Mouse (Mus musculus) 3134 (cell line): ENCODE data around the gene Usp19.

ENCODE experiments used
- DNase-seq: peaks from one replicate; pipeline ENCODE4 v3.0.0-alpha.2; 2011; ENCODE audit warnings: low spot score; ENCODE audit not compliant: insufficient read length; ENCODE audit errors: extremely low read depth

Gene Usp19

GRCm38 (mm10) chr9:108493246-108493645 lies 2.8 kb downstream of the Usp19 start:
- no peak for DNase-seq

GRCm38 (mm10) chr9:108494146-108494825 lies 3.9 kb downstream of the Usp19 start:
- no peak for DNase-seq

- no peak for DNase-seq
These were observed 4.5 kb downstream of the Usp19 start for GRCm38 (mm10) chr9:108494905-108495304.

GRCm38 (mm10) chr9:108499231-108499630 lies 8.8 kb downstream of the Usp19 start:
- DNase-seq, result no peak

GRCm38 (mm10) chr9:108499943-108500342 lies 9.5 kb downstream of the Usp19 start:
- DNase-seq, result no peak

GRCm38 (mm10) chr9:108506901-108507300 lies 16.5 kb downstream of the Usp19 start:
- no peak for DNase-seq

- peak; percentile 87 for DNase-seq
These were observed 17.4 kb downstream of the Usp19 start, which contains the start of gene Qars for GRCm38 (mm10) chr9:108507619-108508434. Qars (plus strand) TSS chr9:108507706.

GRCm38 (mm10) chr9:108508776-108509175 lies 18.4 kb downstream of the Usp19 start:
- no peak for DNase-seq

GRCm38 (mm10) chr9:108516380-108517251 lies 26.2 kb downstream of the Usp19 start, which contains the start of gene Qrich1:
Qrich1 (plus strand) TSS chr9:108516806.
- DNase-seq, result peak; percentile 97

- peak; percentile 85 for DNase-seq
These were observed 27.0 kb downstream of the Usp19 start for GRCm38 (mm10) chr9:108517253-108517930.

- DNase-seq, result no peak
These were observed 27.5 kb downstream of the Usp19 start for GRCm38 (mm10) chr9:108517931-108518332.

- no peak for DNase-seq
These were observed 31.2 kb downstream of the Usp19 start for GRCm38 (mm10) chr9:108521604-108522003.

- no peak for DNase-seq
These were observed 32.9 kb downstream of the Usp19 start for GRCm38 (mm10) chr9:108523341-108523740.

- no peak for DNase-seq
These were observed 35.0 kb downstream of the Usp19 start for GRCm38 (mm10) chr9:108525400-108525799.

GRCm38 (mm10) chr9:108530954-108531353 lies 40.6 kb downstream of the Usp19 start:
- DNase-seq, result no peak

- DNase-seq, result no peak
These were observed 41.1 kb downstream of the Usp19 start for GRCm38 (mm10) chr9:108531496-108531895.

GRCm38 (mm10) chr9:108540846-108541245 lies 50.4 kb downstream of the Usp19 start:
- no peak for DNase-seq

GRCm38 (mm10) chr9:108545986-108546385 lies 55.6 kb downstream of the Usp19 start:
- DNase-seq, result no peak

- no peak for DNase-seq
These were observed 56.5 kb downstream of the Usp19 start for GRCm38 (mm10) chr9:108546875-108547274.
